Mouse (Mus musculus) kidney, adult 2 months (tissue): ENCODE results near the gene Gm3448.
"Not testable (repeated sequence)": the region's sequence is repeated elsewhere in the genome, so short reads cannot be mapped to it uniquely, and the experiment has no call there.

Experiments used
- CTCF ChIP-seq: fragments of 200-500 bp; conservative IDR thresholded peaks from 2 replicates; pipeline ENCODE4 v1.5.1; 2011; ENCODE audit warnings: low read depth, mild to moderate bottlenecking, control low read depth, low read length, moderate library complexity, mixed read lengths; ENCODE audit not compliant: insufficient read depth, insufficient read length
- POLR2A ChIP-seq: fragments of 200-500 bp; IDR thresholded peaks from one replicate; pipeline ENCODE4 v1.6.1; 2011; ENCODE audit warnings: low read depth, low read length, control low read depth

- TF ChIP-seq CTCF, POLR2A: not testable (repeated sequence)
Measured at GRCm38 (mm10) chr17:15009706-15010413, 31.5 kb downstream of the Gm3448 start, which contains the start of gene Gm3435.
